Mouse (Mus musculus) gonadal fat pad, adult 2 months (tissue): ENCODE data around the gene Olfr1240. TPM values are rescaled to one million over a fixed set of nuclear protein-coding genes. Genes with fewer than 3 reads are reported as not detected.

Source experiments
- DNase-seq: peaks from one replicate; pipeline ENCODE4 v3.0.0-alpha.2; 2012; ENCODE audit warnings: low read depth
- polyA plus RNA-seq: library from polyadenylated mRNA; depleted of rRNA; stranded (reverse); fragments of >200 nt; gene quantifications from 2 replicates; pipeline ENCODE4 v1.2.3, GENCODE M21; 2012; rRNA removed

Gene Olfr1240
- polyA plus RNA-seq, result not detected in 2 replicates

DNA sequence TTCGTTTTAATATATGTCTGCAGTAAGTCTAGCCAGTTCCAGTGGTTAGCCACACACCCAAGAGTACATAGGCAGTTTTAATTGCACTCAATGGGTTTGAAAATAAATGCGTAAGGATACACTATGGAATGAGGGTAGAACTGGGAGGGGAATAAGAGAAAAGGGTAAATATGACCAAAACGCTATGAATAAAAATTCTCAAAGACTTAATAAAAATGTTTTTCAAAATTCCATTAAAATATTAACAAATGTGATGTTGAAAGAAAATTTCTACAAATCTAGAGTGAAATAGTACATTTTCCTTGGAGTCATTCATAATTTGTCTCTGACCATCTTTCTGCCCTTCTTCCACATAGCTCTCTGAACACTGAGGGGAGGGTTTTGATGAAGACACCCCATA lies at the start of gene Olfr1240:
Olfr1240 (minus strand) TSS at position 101 of the 400 bp plus-strand sequence.
- no peak for DNase-seq

DNA sequence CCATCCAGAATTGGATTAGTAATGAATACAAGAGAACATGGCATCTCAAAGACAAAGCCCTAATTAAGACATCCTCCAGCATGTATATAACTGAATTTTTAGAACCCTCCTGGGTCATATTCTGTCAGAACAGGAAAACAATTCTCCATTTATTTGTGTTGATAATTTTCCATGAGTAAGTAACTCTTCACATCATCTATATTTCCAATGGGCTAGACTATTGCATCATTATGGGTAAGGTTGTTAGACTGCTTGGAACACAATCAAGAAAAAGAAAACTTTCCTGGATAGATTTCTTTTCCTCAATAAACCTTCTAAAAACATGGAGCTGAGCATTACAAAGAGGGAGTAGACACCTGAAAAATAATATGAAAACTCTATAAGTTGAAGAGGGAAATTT lies 44.2 kb upstream of the Olfr1240 start, which contains the start of gene Olfr1241:
Olfr1241 (minus strand) TSS at position 101 of the 400 bp plus-strand sequence.
- no peak for DNase-seq

DNA sequence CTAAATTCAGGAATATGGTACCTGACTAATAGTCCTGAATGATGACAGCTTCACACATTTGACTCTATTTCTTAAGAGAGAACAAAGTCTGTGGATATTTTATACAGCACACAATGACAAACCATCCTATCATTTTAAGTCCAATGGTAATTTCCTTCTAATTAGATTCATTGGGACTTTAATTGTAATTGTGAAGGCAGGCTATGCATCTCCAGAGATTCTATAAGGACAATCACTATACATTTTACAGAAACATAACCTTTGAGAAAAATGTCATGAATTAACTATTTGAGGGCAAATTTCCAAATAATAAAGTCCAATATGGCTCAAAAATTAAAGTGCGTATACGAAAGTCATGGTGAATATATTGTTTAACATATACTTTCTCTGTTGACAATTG lies 22.5 kb downstream of the Olfr1240 start, which contains the start of gene Olfr1239:
Olfr1239 (minus strand) TSS at position 101 of the 400 bp plus-strand sequence.
- DNase-seq, result no peak

DNA sequence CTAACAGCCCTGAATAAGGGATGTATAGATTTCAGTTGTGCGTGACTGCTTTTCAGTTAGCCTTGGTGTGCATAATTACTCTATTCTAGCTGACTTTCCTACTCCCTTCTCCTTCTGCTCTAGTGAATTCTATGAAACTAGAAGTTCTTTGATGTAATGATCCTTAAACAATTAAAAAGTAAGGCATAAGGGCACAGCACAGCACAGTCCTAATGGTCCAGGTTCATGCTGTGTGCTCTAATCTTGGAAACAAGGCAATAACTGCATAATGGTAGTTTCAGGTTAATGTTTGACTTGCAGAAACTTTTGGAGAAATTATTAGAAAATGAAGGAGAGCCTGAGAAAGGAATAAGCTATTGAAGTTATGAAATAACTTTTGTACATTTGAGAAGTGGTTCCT lies 28.2 kb downstream of the Olfr1240 start:
- DNase-seq, result no peak

DNA sequence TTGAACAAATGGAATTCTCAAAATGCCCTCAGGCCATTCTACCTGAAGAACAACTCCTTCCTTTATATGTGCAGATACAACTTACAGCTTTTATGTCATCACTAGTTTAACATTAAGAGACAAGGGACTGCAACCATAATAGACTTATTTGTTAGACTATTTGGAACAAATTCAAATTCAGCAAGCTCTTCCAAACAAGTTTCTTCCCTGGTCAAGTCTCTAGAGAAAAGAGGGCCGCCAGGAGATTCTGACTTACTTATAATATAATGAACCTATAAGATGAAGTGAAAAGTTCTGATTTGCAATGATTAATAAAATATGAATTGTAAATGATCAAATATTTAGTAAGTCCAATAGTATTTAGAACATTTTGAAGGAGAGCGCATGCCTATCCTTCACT lies 33.2 kb downstream of the Olfr1240 start, which contains the start of gene Olfr1238:
Olfr1238 (minus strand) TSS at position 101 of the 400 bp plus-strand sequence.
- DNase-seq, result no peak

DNA sequence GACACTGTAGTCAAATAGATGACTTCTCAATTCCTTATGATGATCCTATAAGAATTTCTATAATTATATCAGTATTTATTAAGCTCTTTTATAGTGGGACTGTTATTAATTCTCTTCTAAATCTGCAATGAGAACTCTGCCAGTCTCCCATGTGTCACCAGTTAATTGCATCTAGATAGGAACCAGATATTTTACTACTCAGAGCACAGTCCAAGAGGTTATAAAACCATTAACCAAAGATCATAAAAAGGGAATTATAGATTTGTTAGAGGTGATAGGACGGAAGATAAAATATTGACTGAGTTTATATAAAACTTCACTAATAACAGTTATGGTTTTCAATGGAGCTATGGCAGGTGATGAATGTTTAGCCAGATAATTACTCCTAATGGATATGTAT lies 41.9 kb downstream of the Olfr1240 start:
- DNase-seq, result no peak

Other genes with a start within 250 kb of the Olfr1240 start
- not detected in 2 replicates for gene Olfr1226, start 243.0 kb downstream of the Olfr1240 start, polyA plus RNA-seq
- not detected in 2 replicates for gene Olfr1228, start 188.9 kb downstream of the Olfr1240 start, polyA plus RNA-seq
- gene Olfr1229, start 155.0 kb downstream of the Olfr1240 start, polyA plus RNA-seq, result not detected in 2 replicates
- gene Olfr1230, start 145.7 kb downstream of the Olfr1240 start, polyA plus RNA-seq, result not detected in 2 replicates
- not detected in 2 replicates for gene Olfr1231, start 135.9 kb downstream of the Olfr1240 start, polyA plus RNA-seq
- gene Olfr1232, start 113.3 kb downstream of the Olfr1240 start, polyA plus RNA-seq, result not detected in 2 replicates
- gene Olfr1233, start 100.6 kb downstream of the Olfr1240 start, polyA plus RNA-seq, result not detected in 2 replicates
- not detected in 2 replicates for gene Olfr1234, start 78.1 kb downstream of the Olfr1240 start, polyA plus RNA-seq
- gene Olfr1238, start 33.3 kb downstream of the Olfr1240 start, polyA plus RNA-seq, result not detected in 2 replicates
- not detected in 2 replicates for gene Olfr1239, start 22.6 kb downstream of the Olfr1240 start, polyA plus RNA-seq
- not detected in 2 replicates for gene Olfr1241, start 44.1 kb upstream of the Olfr1240 start, polyA plus RNA-seq
- not detected in 2 replicates for gene Olfr1242, start 55.3 kb upstream of the Olfr1240 start, polyA plus RNA-seq
- gene Olfr1243, start 88.5 kb upstream of the Olfr1240 start, polyA plus RNA-seq, result not detected in 2 replicates
- gene Olfr1245, start 135.4 kb upstream of the Olfr1240 start, polyA plus RNA-seq, result not detected in 2 replicates
- not detected in 2 replicates for gene Olfr1246, start 150.2 kb upstream of the Olfr1240 start, polyA plus RNA-seq
- gene Olfr1247, start 171.1 kb upstream of the Olfr1240 start, polyA plus RNA-seq, result not detected in 2 replicates
- not detected in 2 replicates for gene Olfr1248, start 175.2 kb upstream of the Olfr1240 start, polyA plus RNA-seq
- gene Olfr1249, start 192.0 kb upstream of the Olfr1240 start, polyA plus RNA-seq, result not detected in 2 replicates
- not detected in 2 replicates for gene Olfr1250, start 218.5 kb upstream of the Olfr1240 start, polyA plus RNA-seq
- gene Olfr1251, start 228.9 kb upstream of the Olfr1240 start, polyA plus RNA-seq, result not detected in 2 replicates